Mouse (Mus musculus) liver, embryonic 15.5 days (tissue): ENCODE measurements around the gene Fignl2. TPM values are rescaled to one million over a fixed set of nuclear protein-coding genes. Genes with fewer than 3 reads are reported as not detected.
A peak's percentile ranks its signal among the peaks of the same experiment; 100 is the strongest.

Experiments
- ATAC-seq: fragments of 200-750 bp; cut with Nextera tagmentation; 2 replicates; pipeline ENCODE4 v1.8.0; 2017; ENCODE audit warnings: moderate number of reproducible peaks, mild to moderate bottlenecking, moderate library complexity; ENCODE audit not compliant: insufficient read depth
- H3K27ac ChIP-seq: fragments of 300-500 bp; sonication (generic); replicated peaks from 2 replicates; pipeline ENCODE4 v1.5.1; 2015; ENCODE audit warnings: mild to moderate bottlenecking, inconsistent platforms
- H3K27me3 ChIP-seq: fragments of 300-500 bp; sonication (generic); 2 replicates; pipeline ENCODE4 v1.6.1; 2015; ENCODE audit warnings: mild to moderate bottlenecking, inconsistent platforms
- H3K36me3 ChIP-seq: fragments of 300-500 bp; sonication (generic); replicated peaks from 2 replicates; pipeline ENCODE4 v1.6.1; 2015; ENCODE audit warnings: moderate library complexity, mild to moderate bottlenecking, inconsistent platforms
- H3K4me1 ChIP-seq: fragments of 300-500 bp; sonication (generic); replicated peaks from 2 replicates; pipeline ENCODE4 v1.6.1; 2015; ENCODE audit warnings: inconsistent platforms
- H3K4me2 ChIP-seq: fragments of 300-500 bp; sonication (generic); 2 replicates; pipeline ENCODE4 v1.6.1; 2015; ENCODE audit warnings: moderate library complexity, mild to moderate bottlenecking, inconsistent platforms
- H3K4me3 ChIP-seq: fragments of 300-500 bp; sonication (generic); replicated peaks from 2 replicates; pipeline ENCODE4 v1.5.1; 2015; ENCODE audit warnings: mild to moderate bottlenecking, inconsistent platforms
- H3K9ac ChIP-seq: fragments of 300-500 bp; sonication (generic); 2 replicates; pipeline ENCODE4 v1.6.1; 2015; ENCODE audit warnings: moderate library complexity, mild to moderate bottlenecking, inconsistent platforms
- H3K9me3 ChIP-seq: fragments of 300-500 bp; sonication (generic); replicated peaks from 2 replicates; pipeline ENCODE4 v1.6.1; 2016; ENCODE audit warnings: inconsistent platforms
- WGBS: fragments of 180-500 bp; shearing (Covaris S2); methylation state at CpG from one replicate; pipeline ENCODE4 v1.1.7; 2015; ENCODE audit warnings: mixed read lengths; ENCODE audit not compliant: insufficient replicate concordance; 5-methylcytosine and 5-hydroxymethylcytosine counted together
- polyA plus RNA-seq: library from polyadenylated mRNA; unstranded; fragments of >200 nt; fragmentation: Nextera tagmentation; extraction: Ambion mirVana; gene quantifications from 2 replicates; pipeline ENCODE4 v1.2.1, GENCODE M21; 2015

Fignl2 gene
- polyA plus RNA-seq, 1 experiment from 2014 or later: 0.08 TPM

GRCm38 (mm10) chr15:101092121-101092828, 13.9 kb upstream of the Fignl2 start:
- H3K36me3 ChIP-seq: no peaks in the 10 kb centered on the region
- peaks cover 11% of the 10 kb centered on the region; the same call in 1 of the 2 replicates for H3K4me1 ChIP-seq
- no peak overlapping the region for H3K9ac ChIP-seq
- WGBS: 32% methylated on average over 14 of the region's 14 CpGs
- no peaks in the 10 kb centered on the region for H3K27me3 ChIP-seq
- no peaks in the 10 kb centered on the region for H3K9me3 ChIP-seq
- ATAC-seq: no peak
- no peak overlapping the region for H3K27ac ChIP-seq
- no peak overlapping the region; the same call in 1 of the 2 replicates for H3K4me2 ChIP-seq
- no peak overlapping the region for H3K4me3 ChIP-seq

- no peak overlapping the region for H3K4me3 ChIP-seq
- WGBS: 58% methylated on average over 8 of the region's 8 CpGs
- no peaks in the 10 kb centered on the region for H3K36me3 ChIP-seq
- no peak overlapping the region for H3K4me2 ChIP-seq
- no peak overlapping the region for H3K9ac ChIP-seq
- no peak overlapping the region for H3K27ac ChIP-seq
- H3K4me1 ChIP-seq: peaks cover 11% of the 10 kb centered on the region; the same call in 1 of the 2 replicates
- H3K9me3 ChIP-seq: no peaks in the 10 kb centered on the region
- no peaks in the 10 kb centered on the region for H3K27me3 ChIP-seq
- no peak for ATAC-seq
Measured at GRCm38 (mm10) chr15:101091551-101091950, 13.2 kb upstream of the Fignl2 start.

GRCm38 (mm10) chr15:101088291-101088690, 9.9 kb upstream of the Fignl2 start:
- H3K4me3 ChIP-seq: no peak overlapping the region
- 60% methylated on average over 4 of the region's 4 CpGs for WGBS
- no peaks in the 10 kb centered on the region for H3K9me3 ChIP-seq
- no peak overlapping the region for H3K27ac ChIP-seq
- ATAC-seq: no peak
- H3K9ac ChIP-seq: no peak overlapping the region
- H3K4me1 ChIP-seq: peaks cover 15% of the 10 kb centered on the region; the same call in 1 of the 2 replicates
- H3K27me3 ChIP-seq: no peaks in the 10 kb centered on the region
- H3K4me2 ChIP-seq: no peak overlapping the region
- no peaks in the 10 kb centered on the region for H3K36me3 ChIP-seq

- Histone ChIP-seq H3K9ac (no peak overlapping the region), H3K27ac (no peak overlapping the region), H3K4me1 (0 out of 2 replicates have a peak, but pooled peaks cover 4% of the 10 kb centered on the region), H3K4me3 (no peak overlapping the region), H3K9me3 (no peaks in the 10 kb centered on the region), H3K36me3 (no peaks in the 10 kb centered on the region), H3K4me2 (no peak overlapping the region), H3K27me3 (no peaks in the 10 kb centered on the region)
- ATAC-seq: no peak
- 46% methylated on average over 3 of the region's 3 CpGs for WGBS
Measured at GRCm38 (mm10) chr15:101086956-101087355, 8.6 kb upstream of the Fignl2 start.

GRCm38 (mm10) chr15:101086451-101086850, 8.1 kb upstream of the Fignl2 start:
- WGBS: 64% methylated on average over 9 of the region's 9 CpGs
- Histone ChIP-seq H3K27me3 (no peaks in the 10 kb centered on the region), H3K4me2 (no peak overlapping the region), H3K4me3 (no peak overlapping the region), H3K9me3 (no peaks in the 10 kb centered on the region), H3K4me1 (peaks cover 5% of the 10 kb centered on the region; the same call in 1 of the 2 replicates), H3K27ac (no peak overlapping the region), H3K9ac (no peak overlapping the region), H3K36me3 (no peaks in the 10 kb centered on the region)
- no peak for ATAC-seq

- Histone ChIP-seq H3K36me3 (no peaks in the 10 kb centered on the region), H3K27ac (no peak overlapping the region), H3K9ac (no peak overlapping the region), H3K9me3 (no peaks in the 10 kb centered on the region), H3K4me1 (peaks cover 8% of the 10 kb centered on the region; the same call in 1 of the 2 replicates), H3K4me2 (no peak overlapping the region), H3K27me3 (peaks cover 17% of the 10 kb centered on the region), H3K4me3 (no peak overlapping the region)
- ATAC-seq: no peak
- WGBS: 42% methylated on average over 10 of the region's 10 CpGs
Measured at GRCm38 (mm10) chr15:101084499-101084898, 6.1 kb upstream of the Fignl2 start.

- Histone ChIP-seq H3K4me1 (peaks cover 15% of the 10 kb centered on the region; the same call in 1 of the 2 replicates), H3K4me3 (no peak overlapping the region), H3K4me2 (no peak overlapping the region), H3K36me3 (no peaks in the 10 kb centered on the region), H3K27ac (no peak overlapping the region), H3K27me3 (peaks cover 40% of the 10 kb centered on the region), H3K9ac (no peak overlapping the region), H3K9me3 (no peaks in the 10 kb centered on the region)
- 54% methylated on average over 4 of the region's 4 CpGs for WGBS
- no peak for ATAC-seq
Measured at GRCm38 (mm10) chr15:101082236-101082635, 3.9 kb upstream of the Fignl2 start.

GRCm38 (mm10) chr15:101081035-101081548, 2.7 kb upstream of the Fignl2 start:
- Histone ChIP-seq H3K9ac (no peak overlapping the region), H3K27me3 (peaks cover 51% of the 10 kb centered on the region), H3K4me2 (no peak overlapping the region), H3K4me3 (no peak overlapping the region), H3K36me3 (no peaks in the 10 kb centered on the region), H3K27ac (no peak overlapping the region), H3K4me1 (peaks cover 19% of the 10 kb centered on the region; the same call in 1 of the 2 replicates), H3K9me3 (no peaks in the 10 kb centered on the region)
- ATAC-seq: no peak
- WGBS: 35% methylated on average over 7 of the region's 7 CpGs

GRCm38 (mm10) chr15:101080031-101080520, 1.7 kb upstream of the Fignl2 start:
- no peaks in the 10 kb centered on the region for H3K9me3 ChIP-seq
- H3K4me1 ChIP-seq: peaks cover 21% of the 10 kb centered on the region; the same call in 1 of the 2 replicates
- no peaks in the 10 kb centered on the region for H3K36me3 ChIP-seq
- peaks cover 62% of the 10 kb centered on the region for H3K27me3 ChIP-seq
- H3K9ac ChIP-seq: no peak overlapping the region
- no peak for ATAC-seq
- 61% methylated on average over 9 of the region's 9 CpGs for WGBS
- H3K4me3 ChIP-seq: no peak overlapping the region
- H3K27ac ChIP-seq: no peak overlapping the region
- no peak overlapping the region for H3K4me2 ChIP-seq

- peak overlapping the region; percentile 61 for H3K4me2 ChIP-seq
- H3K27me3 ChIP-seq: peaks cover 66% of the 10 kb centered on the region
- H3K9me3 ChIP-seq: no peaks in the 10 kb centered on the region
- peak overlapping the region; percentile 61 for H3K4me3 ChIP-seq
- peak; percentile 85 for ATAC-seq
- no peak overlapping the region; the same call in 1 of the 2 replicates for H3K9ac ChIP-seq
- H3K4me1 ChIP-seq: peaks cover 19% of the 10 kb centered on the region; the same call in 1 of the 2 replicates
- 2% methylated on average over 30 of the region's 30 CpGs for WGBS
- no peaks in the 10 kb centered on the region for H3K36me3 ChIP-seq
- peak overlapping the region; percentile 84 for H3K27ac ChIP-seq
Measured at GRCm38 (mm10) chr15:101078731-101079156, 377 bp upstream of the Fignl2 start.

- no peak overlapping the region for H3K27ac ChIP-seq
- no peaks in the 10 kb centered on the region for H3K36me3 ChIP-seq
- H3K4me2 ChIP-seq: peak overlapping the region; percentile 61
- H3K4me3 ChIP-seq: peak overlapping the region; percentile 61
- ATAC-seq: no peak
- peaks cover 66% of the 10 kb centered on the region for H3K27me3 ChIP-seq
- no peak overlapping the region for H3K9ac ChIP-seq
- no peaks in the 10 kb centered on the region for H3K9me3 ChIP-seq
- 4% methylated on average over 34 of the region's 34 CpGs for WGBS
- peaks cover 28% of the 10 kb centered on the region; the same call in 1 of the 2 replicates for H3K4me1 ChIP-seq
Measured at GRCm38 (mm10) chr15:101077001-101077812, 1.2 kb downstream of the Fignl2 start.
